ENCODE assay signal across 18 mouse cellular contexts in genomic region chr5:42198493-42198892, GRCm38 (mm10).
DNase-seq lines count a peak whose midpoint lies in the region; ATAC-seq and TF ChIP-seq lines count a peak whose summit lies in the region.
"Had no signal": no experiment of that assay in that cellular context is flagged by ENCODE, and none has a peak within 500 bp of the region (broad histone marks: within the 10 kb centered on the region; RNA-seq: fewer than 3 reads in every experiment).

No protein-coding gene starts in this region.

- no peak for TF ChIP-seq POLR2A in brain, embryonic 14.5 days (IDR thresholded peaks at IDR 0.05; ENCODE audit: borderline replicate concordance, extremely low read depth, insufficient read depth, insufficient read length, poor library complexity, severe bottlenecking)

- no peaks in the 10 kb centered on the region for H3K4me1 ChIP-seq in forebrain, embryonic 16.5 days (replicated peaks; ENCODE audit: control insufficient read depth, insufficient read depth, low read length)
- no peaks in the 10 kb centered on the region for H3K4me1 ChIP-seq in forebrain, embryonic 11.5 days (replicated peaks; ENCODE audit: control insufficient read depth, insufficient read depth, low read length)
- H3K4me1 ChIP-seq in midbrain, embryonic 12.5 days, result no peaks in the 10 kb centered on the region
- no peaks in the 10 kb centered on the region for H3K4me1 ChIP-seq in midbrain, embryonic 10.5 days
- no peaks in the 10 kb centered on the region for H3K4me1 ChIP-seq in hindbrain, embryonic 13.5 days (replicated peaks)
- H3K4me1 ChIP-seq: embryonic facial prominence, embryonic 12.5 days; heart, embryonic 13.5 days had no signal

- H3K27me3 ChIP-seq in forebrain, embryonic 16.5 days (replicated peaks; ENCODE audit: control insufficient read depth, insufficient read depth, low read length), result no peaks in the 10 kb centered on the region
- no peaks in the 10 kb centered on the region for H3K27me3 ChIP-seq in forebrain, embryonic 11.5 days (ENCODE audit: control insufficient read depth, insufficient read depth, low read length)
- H3K27me3 ChIP-seq in midbrain, embryonic 12.5 days, result no peaks in the 10 kb centered on the region
- no peaks in the 10 kb centered on the region for H3K27me3 ChIP-seq in midbrain, embryonic 10.5 days (ENCODE audit: low read depth, poor library complexity, severe bottlenecking)
- no peaks in the 10 kb centered on the region for H3K27me3 ChIP-seq in hindbrain, embryonic 13.5 days
- H3K27me3 ChIP-seq: embryonic facial prominence, embryonic 12.5 days; heart, embryonic 13.5 days had no signal

- 25% methylated on average over 3 of the region's 3 CpGs for WGBS in forebrain, embryonic 16.5 days
- 52% methylated on average over 3 of the region's 3 CpGs for WGBS in forebrain, embryonic 11.5 days
- WGBS in midbrain, embryonic 12.5 days, result 53% methylated on average over 3 of the region's 3 CpGs
- WGBS in midbrain, embryonic 10.5 days, result 78% methylated on average over 3 of the region's 3 CpGs
- 34% methylated on average over 3 of the region's 3 CpGs for WGBS in hindbrain, embryonic 13.5 days

- no peak overlapping the region for H3K4me3 ChIP-seq in forebrain, embryonic 16.5 days (replicated peaks; ENCODE audit: low read length)
- no peak overlapping the region for H3K4me3 ChIP-seq in forebrain, embryonic 11.5 days (ENCODE audit: low read depth, low read length)
- H3K4me3 ChIP-seq in midbrain, embryonic 12.5 days, result no peak overlapping the region
- H3K4me3 ChIP-seq in midbrain, embryonic 10.5 days, result no peak overlapping the region
- H3K4me3 ChIP-seq in hindbrain, embryonic 13.5 days, result no peak overlapping the region
- H3K4me3 ChIP-seq: embryonic facial prominence, embryonic 12.5 days; heart, embryonic 13.5 days had no signal

- no peaks in the 10 kb centered on the region for H3K36me3 ChIP-seq in forebrain, embryonic 16.5 days (ENCODE audit: control insufficient read depth, insufficient read depth)
- H3K36me3 ChIP-seq in forebrain, embryonic 11.5 days (ENCODE audit: control insufficient read depth, insufficient read depth, low read length), result no peaks in the 10 kb centered on the region
- no peaks in the 10 kb centered on the region for H3K36me3 ChIP-seq in midbrain, embryonic 12.5 days
- no peaks in the 10 kb centered on the region for H3K36me3 ChIP-seq in midbrain, embryonic 10.5 days
- no peaks in the 10 kb centered on the region for H3K36me3 ChIP-seq in hindbrain, embryonic 13.5 days
- H3K36me3 ChIP-seq: embryonic facial prominence, embryonic 12.5 days; heart, embryonic 13.5 days had no signal

- H3K4me2 ChIP-seq in forebrain, embryonic 16.5 days (ENCODE audit: low read length), result no peak overlapping the region
- H3K4me2 ChIP-seq in forebrain, embryonic 11.5 days (ENCODE audit: low read depth, low read length, severe bottlenecking), result no peak overlapping the region
- H3K4me2 ChIP-seq in midbrain, embryonic 12.5 days (replicated peaks), result no peak overlapping the region
- H3K4me2 ChIP-seq in hindbrain, embryonic 13.5 days, result no peak overlapping the region
- H3K4me2 ChIP-seq: embryonic facial prominence, embryonic 12.5 days; heart, embryonic 13.5 days had no signal

- ATAC-seq in forebrain, embryonic 16.5 days, result peak; percentile 58
- no peak for ATAC-seq in forebrain, embryonic 11.5 days (replicated peaks; ENCODE audit: low FRiP score)
- ATAC-seq in midbrain, embryonic 12.5 days (ENCODE audit: low FRiP score, low read depth), result peak; percentile 58; the same call in 1 of the 2 replicates
- peak; percentile 66; the same call in 1 of the 2 replicates for ATAC-seq in hindbrain, embryonic 13.5 days (ENCODE audit: low FRiP score)
- ATAC-seq in monocyte, adult 5-6 weeks (replicated peaks; ENCODE audit: insufficient number of reproducible peaks, low FRiP score, low TSS enrichment, poor library complexity, severe bottlenecking), result no peak
- ATAC-seq: intestine, embryonic 16.5 days had no signal

- H3K9me3 ChIP-seq in forebrain, embryonic 16.5 days (ENCODE audit: control insufficient read depth, low read length), result no peaks in the 10 kb centered on the region
- H3K9me3 ChIP-seq in forebrain, embryonic 11.5 days (ENCODE audit: control insufficient read depth, low read length), result no peaks in the 10 kb centered on the region; the same call in 1 of the 2 replicates
- no peaks in the 10 kb centered on the region for H3K9me3 ChIP-seq in midbrain, embryonic 12.5 days
- no peaks in the 10 kb centered on the region for H3K9me3 ChIP-seq in midbrain, embryonic 10.5 days (replicated peaks)
- no peaks in the 10 kb centered on the region for H3K9me3 ChIP-seq in hindbrain, embryonic 13.5 days
- H3K9me3 ChIP-seq: embryonic facial prominence, embryonic 12.5 days; heart, embryonic 13.5 days had no signal

- no peak overlapping the region for H3K27ac ChIP-seq in forebrain, embryonic 16.5 days (ENCODE audit: low read length)
- no peak overlapping the region for H3K27ac ChIP-seq in forebrain, embryonic 11.5 days (ENCODE audit: low read depth, low read length)
- H3K27ac ChIP-seq in midbrain, embryonic 12.5 days (replicated peaks), result no peak overlapping the region
- no peak overlapping the region for H3K27ac ChIP-seq in midbrain, embryonic 10.5 days (replicated peaks)
- H3K27ac ChIP-seq in hindbrain, embryonic 13.5 days, result no peak overlapping the region
- H3K27ac ChIP-seq: embryonic facial prominence, embryonic 12.5 days; heart, embryonic 13.5 days had no signal

- TF ChIP-seq CTCF in brain, embryonic 14.5 days (IDR thresholded peaks at IDR 0.05; ENCODE audit: borderline replicate concordance, extremely low read depth, insufficient read depth, insufficient read length), result no peak

- no peak for DNase-seq in forebrain, embryonic 11.5 days (ENCODE audit: low spot score)
- DNase-seq in midbrain, embryonic 10.5 days (ENCODE audit: low spot score), result no peak
- DNase-seq in brain, embryonic 14.5 days (ENCODE audit: low read depth), result peak; percentile 58
- DNase-seq: adrenal gland, postnatal 25 days; cerebellum, adult 11 months; cerebellum, adult 8-10 months; cerebellum, postnatal 14 days; gastrocnemius, postnatal 36 days; heart, adult 11 months; heart, postnatal 4 days; kidney, adult 2 months had no signal

- no peak overlapping the region for H3K9ac ChIP-seq in forebrain, embryonic 16.5 days (replicated peaks; ENCODE audit: low read depth, low read length)
- H3K9ac ChIP-seq in forebrain, embryonic 11.5 days (ENCODE audit: low read length), result no peak overlapping the region
- no peak overlapping the region for H3K9ac ChIP-seq in midbrain, embryonic 12.5 days (replicated peaks)
- H3K9ac ChIP-seq in hindbrain, embryonic 13.5 days, result no peak overlapping the region
- H3K9ac ChIP-seq: embryonic facial prominence, embryonic 12.5 days; heart, embryonic 13.5 days had no signal

Comparison
In these comparisons a context has a peak if more than half of its experiments do, and no peak if none do; other contexts are left out.
1. ATAC-seq: peak in forebrain, embryonic 16.5 days (single experiment), midbrain, embryonic 12.5 days (single experiment) and hindbrain, embryonic 13.5 days (single experiment); none in forebrain, embryonic 11.5 days (single experiment) and monocyte, adult 5-6 weeks (single experiment).